Mouse (Mus musculus) liver, embryonic 16.5 days (tissue): ENCODE data around the gene Parva. TPM values are rescaled to one million over a fixed set of nuclear protein-coding genes. Genes with fewer than 3 reads are reported as not detected.
A peak's percentile ranks its signal among the peaks of the same experiment; 100 is the strongest.

Experiments
- ATAC-seq: fragments of 200-750 bp; cut with Nextera tagmentation; 2 replicates; pipeline ENCODE4 v1.8.0; 2017; ENCODE audit warnings: low read depth, mild to moderate bottlenecking, moderate number of reproducible peaks, moderate library complexity
- H3K27ac ChIP-seq: fragments of 300-500 bp; sonication (generic); 2 replicates; pipeline ENCODE4 v1.5.1; 2014; ENCODE audit warnings: mild to moderate bottlenecking, low read length
- H3K27me3 ChIP-seq: fragments of 300-500 bp; sonication (generic); 2 replicates; pipeline ENCODE4 v1.6.1; 2014; ENCODE audit warnings: low read depth, low read length, mixed read lengths; ENCODE audit not compliant: control insufficient read depth, insufficient read depth
- H3K36me3 ChIP-seq: fragments of 300-500 bp; sonication (generic); 2 replicates; pipeline ENCODE4 v1.6.1; 2014; ENCODE audit warnings: mild to moderate bottlenecking; ENCODE audit not compliant: control insufficient read depth, insufficient read depth
- H3K4me1 ChIP-seq: fragments of 300-500 bp; sonication (generic); 2 replicates; pipeline ENCODE4 v1.6.1; 2014; ENCODE audit warnings: low read depth, low read length, mixed read lengths; ENCODE audit not compliant: control insufficient read depth
- H3K4me2 ChIP-seq: fragments of 300-500 bp; sonication (generic); 2 replicates; pipeline ENCODE4 v1.6.1; 2014; ENCODE audit warnings: low read depth, low read length, mixed read lengths
- H3K4me3 ChIP-seq: fragments of 300-500 bp; sonication (generic); 2 replicates; pipeline ENCODE4 v1.5.1; 2014; ENCODE audit warnings: low read depth, mild to moderate bottlenecking, low read length
- H3K9ac ChIP-seq: fragments of 300-500 bp; sonication (generic); 2 replicates; pipeline ENCODE4 v1.6.1; 2014; ENCODE audit warnings: low read depth, low read length
- H3K9me3 ChIP-seq: fragments of 300-500 bp; sonication (generic); replicated peaks from 2 replicates; pipeline ENCODE4 v1.6.1; 2016; ENCODE audit warnings: low read length; ENCODE audit not compliant: control insufficient read depth
- WGBS: fragments of 180-500 bp; shearing (Covaris S2); extraction: QIAGEN DNeasy Blood & Tissue Kit; methylation state at CpG from one replicate; pipeline ENCODE4 v1.1.7; 2014; ENCODE audit not compliant: insufficient replicate concordance; 5-methylcytosine and 5-hydroxymethylcytosine counted together
- polyA plus RNA-seq: library from polyadenylated mRNA; unstranded; fragments of >200 nt; fragmentation: Nextera tagmentation; extraction: Ambion mirVana; gene quantifications from 2 replicates; pipeline ENCODE4 v1.2.1, GENCODE M21; 2015

Gene Parva
- polyA plus RNA-seq, 1 experiment from 2014 or later = 9.2 TPM

DNA sequence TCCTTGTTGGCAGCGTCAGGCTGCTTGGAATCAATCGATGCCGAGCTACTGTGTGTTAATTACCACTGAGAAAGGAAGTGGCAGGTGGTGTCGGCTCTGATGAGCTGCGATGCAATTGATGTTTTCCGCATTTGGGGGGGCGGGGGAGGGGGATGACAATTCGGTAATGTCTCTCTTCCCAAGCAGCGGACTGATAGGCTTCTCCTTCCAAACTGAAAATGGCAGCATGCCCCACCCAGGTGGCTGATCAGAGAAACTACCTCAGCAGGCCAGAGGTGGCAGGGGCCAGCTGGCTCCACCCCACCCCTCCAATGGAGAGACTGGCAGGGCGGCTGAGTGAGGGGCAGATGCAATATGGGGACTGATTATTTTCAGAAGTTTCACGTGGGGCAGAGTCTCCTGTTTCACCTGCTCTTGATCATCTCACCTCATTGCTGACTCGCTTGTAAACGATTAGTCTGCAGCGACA is 11.2 kb upstream of the Parva start:
- Histone ChIP-seq H3K27ac (no peak overlapping the region), H3K4me3 (no peak overlapping the region), H3K4me2 (no peak overlapping the region), H3K4me1 (no peaks in the 10 kb centered on the region), H3K9me3 (no peaks in the 10 kb centered on the region), H3K36me3 (no peaks in the 10 kb centered on the region), H3K9ac (no peak overlapping the region), H3K27me3 (no peaks in the 10 kb centered on the region)
- WGBS = 13% methylated on average over 14 of the region's 14 CpGs
- no peak for ATAC-seq

- WGBS = 23% methylated on average over 5 of the region's 7 CpGs
- H3K4me1 ChIP-seq = no peaks in the 10 kb centered on the region
- no peak for ATAC-seq
- no peak overlapping the region for H3K27ac ChIP-seq
- no peak overlapping the region for H3K4me2 ChIP-seq
- no peaks in the 10 kb centered on the region for H3K27me3 ChIP-seq
- no peak overlapping the region for H3K4me3 ChIP-seq
- no peaks in the 10 kb centered on the region for H3K9me3 ChIP-seq
- no peak overlapping the region for H3K9ac ChIP-seq
- H3K36me3 ChIP-seq = no peaks in the 10 kb centered on the region
These were observed 10.4 kb upstream of the Parva start for GRCm38 (mm10) chr7:112416730-112417513.

DNA sequence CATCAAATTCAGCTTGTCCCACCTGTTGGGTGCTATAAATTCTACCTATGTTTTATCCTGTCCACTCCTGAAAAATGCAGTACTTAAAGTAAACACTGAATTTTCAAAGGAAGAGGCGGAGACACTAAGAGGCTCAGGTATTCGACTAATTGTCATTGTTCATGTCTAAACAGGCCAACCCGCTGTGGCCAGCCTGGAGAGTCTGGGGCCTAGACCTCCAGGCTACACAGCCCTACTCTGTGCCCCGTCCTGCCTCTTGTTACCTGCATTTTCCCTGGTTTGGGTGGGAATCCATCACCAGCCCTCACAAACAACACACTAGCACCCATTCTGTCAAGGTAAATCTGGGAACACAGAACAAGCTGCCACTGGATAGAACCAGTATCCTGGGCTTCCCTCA is 9.7 kb upstream of the Parva start:
- H3K4me2 ChIP-seq = no peak overlapping the region
- no peaks in the 10 kb centered on the region for H3K4me1 ChIP-seq
- no peaks in the 10 kb centered on the region for H3K9me3 ChIP-seq
- H3K27ac ChIP-seq = no peak overlapping the region
- no peaks in the 10 kb centered on the region for H3K27me3 ChIP-seq
- 60% methylated on average over 4 of the region's 4 CpGs for WGBS
- H3K36me3 ChIP-seq = no peaks in the 10 kb centered on the region
- ATAC-seq = no peak
- H3K9ac ChIP-seq = no peak overlapping the region
- no peak overlapping the region for H3K4me3 ChIP-seq

DNA sequence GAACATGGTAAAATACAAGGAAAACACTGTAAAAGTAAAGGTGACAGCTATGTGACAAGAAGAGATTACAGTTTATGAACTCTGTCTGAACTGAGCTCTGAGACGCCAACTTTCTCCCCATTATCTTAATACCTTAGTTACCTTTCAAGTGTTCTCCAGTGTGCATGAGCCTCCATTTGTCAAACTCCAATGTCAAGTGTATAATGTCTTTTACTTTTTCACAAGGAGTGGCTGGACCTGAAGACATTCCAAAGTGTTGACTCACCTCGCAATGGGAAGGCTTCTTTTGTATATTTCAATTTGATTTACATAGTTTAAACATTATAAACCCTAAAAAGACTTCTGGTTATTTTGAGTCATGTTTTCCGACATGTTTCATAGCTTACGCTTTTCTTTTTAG is 3.9 kb upstream of the Parva start:
- Histone ChIP-seq H3K4me2 (no peak overlapping the region), H3K4me3 (no peak overlapping the region), H3K9me3 (no peaks in the 10 kb centered on the region), H3K27ac (no peak overlapping the region), H3K36me3 (no peaks in the 10 kb centered on the region), H3K4me1 (no peaks in the 10 kb centered on the region), H3K9ac (no peak overlapping the region), H3K27me3 (no peaks in the 10 kb centered on the region; the same call in 1 of the 2 replicates)
- ATAC-seq = no peak
- 67% methylated on average over 4 of the region's 4 CpGs for WGBS

DNA sequence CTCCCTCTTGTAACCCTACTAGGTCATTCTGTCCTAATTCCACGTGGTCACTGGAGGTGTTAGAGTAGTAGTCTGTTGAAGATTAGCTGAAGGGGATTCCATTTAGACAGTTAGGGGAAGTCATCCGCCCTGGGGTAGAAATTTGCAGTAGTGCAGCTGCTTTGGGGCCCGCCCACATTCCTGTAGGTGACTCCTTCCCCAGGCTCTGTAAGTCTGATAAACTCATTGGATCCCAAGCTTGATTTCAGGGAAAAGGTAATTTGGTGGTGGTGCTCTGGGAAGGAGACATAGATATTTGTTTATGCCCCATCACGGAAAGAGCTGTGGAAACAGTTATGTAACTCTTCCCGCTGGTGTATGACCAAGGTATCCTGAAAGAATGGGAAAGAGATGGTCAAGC is 494 bp upstream of the Parva start:
- no peaks in the 10 kb centered on the region; the same call in 1 of the 2 replicates for H3K27me3 ChIP-seq
- H3K27ac ChIP-seq = no peak overlapping the region
- no peak overlapping the region for H3K9ac ChIP-seq
- no peaks in the 10 kb centered on the region for H3K36me3 ChIP-seq
- no peak for ATAC-seq
- H3K4me3 ChIP-seq = no peak overlapping the region
- H3K4me2 ChIP-seq = no peak overlapping the region
- 32% methylated on average over 5 of the region's 5 CpGs for WGBS
- H3K4me1 ChIP-seq = no peaks in the 10 kb centered on the region
- H3K9me3 ChIP-seq = no peaks in the 10 kb centered on the region

- peak; percentile 67 for ATAC-seq
- peak overlapping the region; percentile 60 for H3K4me3 ChIP-seq
- H3K4me1 ChIP-seq = no peaks in the 10 kb centered on the region
- H3K9me3 ChIP-seq = no peaks in the 10 kb centered on the region
- H3K27me3 ChIP-seq = no peaks in the 10 kb centered on the region; the same call in 1 of the 2 replicates
- peak overlapping the region; percentile 61 for H3K9ac ChIP-seq
- no peaks in the 10 kb centered on the region for H3K36me3 ChIP-seq
- WGBS = 6% methylated on average over 22 of the region's 22 CpGs
- peak overlapping the region; percentile 35 for H3K4me2 ChIP-seq
- peak overlapping the region; percentile 34; the same call in 1 of the 2 replicates for H3K27ac ChIP-seq
These were observed 842 bp downstream of the Parva start for GRCm38 (mm10) chr7:112428158-112428535.

DNA sequence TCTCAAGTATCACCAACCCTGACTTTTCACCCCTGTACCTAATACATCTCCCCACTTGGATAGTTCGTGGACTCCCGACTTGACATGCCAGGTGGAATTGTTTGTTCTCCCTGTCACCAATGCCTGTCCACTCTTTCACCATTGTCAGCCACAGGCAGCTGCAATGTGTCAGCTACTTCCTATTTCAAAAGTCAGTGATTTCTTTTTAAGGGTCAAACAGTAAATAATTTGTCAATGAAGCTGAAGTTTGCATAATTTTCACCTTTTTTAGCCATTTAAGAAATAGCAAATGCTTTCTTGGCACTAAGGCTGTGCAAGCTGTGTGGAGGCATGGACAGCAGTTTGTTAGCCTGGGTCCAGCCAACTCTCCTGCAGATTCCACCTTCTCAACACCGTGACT is 12.5 kb downstream of the Parva start:
- WGBS = 62% methylated on average over 3 of the region's 3 CpGs
- no peak for ATAC-seq
- Histone ChIP-seq H3K36me3 (no peaks in the 10 kb centered on the region), H3K4me3 (no peak overlapping the region), H3K4me1 (peaks cover 3% of the 10 kb centered on the region; the same call in 1 of the 2 replicates), H3K9ac (no peak overlapping the region), H3K27ac (no peak overlapping the region), H3K27me3 (no peaks in the 10 kb centered on the region), H3K9me3 (no peaks in the 10 kb centered on the region), H3K4me2 (no peak overlapping the region)

DNA sequence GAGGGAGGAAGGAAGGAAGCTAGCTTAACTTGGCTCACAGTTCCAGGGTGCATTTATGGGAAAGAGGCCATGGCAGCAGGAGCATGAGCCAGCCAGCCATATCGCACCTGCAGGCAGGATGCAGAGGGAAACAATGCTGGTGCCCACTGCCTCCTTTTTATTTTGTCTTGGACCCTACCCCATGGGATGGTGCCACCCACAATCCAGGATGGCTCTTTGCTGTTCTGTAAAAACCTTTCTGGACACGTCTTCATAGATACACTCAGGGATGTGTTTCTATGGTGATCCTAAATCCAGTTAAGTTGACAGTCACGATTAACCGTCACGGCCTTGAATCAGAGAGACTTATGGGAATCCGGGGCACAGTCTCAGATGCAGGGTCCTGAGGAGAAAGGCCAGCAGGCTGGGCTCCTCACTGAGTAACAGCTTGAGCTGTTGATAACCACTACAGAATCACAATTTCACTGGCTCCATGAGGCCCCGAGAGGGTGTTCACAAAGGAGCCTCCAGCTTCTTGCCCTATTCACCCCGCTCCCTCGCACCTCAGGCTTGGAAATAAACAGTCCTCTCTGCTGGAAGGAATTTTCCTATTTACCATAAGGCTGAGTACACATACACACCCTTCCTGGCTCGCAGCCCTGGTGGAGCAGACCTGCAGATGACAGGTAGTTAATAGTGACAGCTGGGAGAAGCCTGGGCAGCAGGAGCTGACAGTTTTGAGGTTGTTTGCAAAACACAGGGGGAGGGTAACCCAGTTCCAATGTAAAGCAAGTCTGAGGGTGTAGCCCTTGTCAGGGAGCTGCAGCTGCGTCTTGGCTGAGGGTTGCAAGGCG is 17.1 kb downstream of the Parva start:
- no peaks in the 10 kb centered on the region for H3K9me3 ChIP-seq
- peak overlapping the region; percentile 4; the same call in 1 of the 2 replicates for H3K4me2 ChIP-seq
- WGBS = 48% methylated on average over 12 of the region's 12 CpGs
- peak; percentile 74 for ATAC-seq
- no peak overlapping the region for H3K27ac ChIP-seq
- no peak overlapping the region for H3K4me3 ChIP-seq
- H3K4me1 ChIP-seq = peaks cover 5% of the 10 kb centered on the region; the same call in 1 of the 2 replicates
- H3K36me3 ChIP-seq = no peaks in the 10 kb centered on the region
- H3K9ac ChIP-seq = no peak overlapping the region
- no peaks in the 10 kb centered on the region for H3K27me3 ChIP-seq

- Histone ChIP-seq H3K4me3 (no peak overlapping the region), H3K4me1 (peaks cover 5% of the 10 kb centered on the region; the same call in 1 of the 2 replicates), H3K27me3 (no peaks in the 10 kb centered on the region), H3K4me2 (peak overlapping the region; percentile 4; the same call in 1 of the 2 replicates), H3K9me3 (no peaks in the 10 kb centered on the region), H3K36me3 (no peaks in the 10 kb centered on the region), H3K9ac (no peak overlapping the region), H3K27ac (no peak overlapping the region)
- no peak for ATAC-seq
- 35% methylated on average over 9 of the region's 9 CpGs for WGBS
These were observed 17.7 kb downstream of the Parva start for GRCm38 (mm10) chr7:112444985-112445367.
